Mouse (Mus musculus) stomach, embryonic 15.5 days (tissue): ENCODE data around the gene Ccl2. TPM values are rescaled to one million over a fixed set of nuclear protein-coding genes. Genes with fewer than 3 reads are reported as not detected.

ENCODE experiments used
- ATAC-seq: fragments of 200-750 bp; cut with Nextera tagmentation; 2 replicates; pipeline ENCODE4 v1.8.0; 2017; ENCODE audit warnings: low read depth, moderate number of reproducible peaks, moderate TSS enrichment; ENCODE audit not compliant: insufficient read depth, low FRiP score
- H3K27ac ChIP-seq: fragments of 300-500 bp; sonication (generic); 2 replicates; pipeline ENCODE4 v1.5.1; 2015; ENCODE audit warnings: mild to moderate bottlenecking, inconsistent platforms
- H3K27me3 ChIP-seq: fragments of 300-500 bp; sonication (generic); replicated peaks from 2 replicates; pipeline ENCODE4 v1.6.1; 2015; ENCODE audit warnings: inconsistent platforms
- H3K36me3 ChIP-seq: fragments of 300-500 bp; sonication (generic); 2 replicates; pipeline ENCODE4 v1.6.1; 2015; ENCODE audit warnings: inconsistent platforms
- H3K4me1 ChIP-seq: fragments of 300-500 bp; sonication (generic); 2 replicates; pipeline ENCODE4 v1.6.1; 2015; ENCODE audit warnings: inconsistent platforms
- H3K4me2 ChIP-seq: fragments of 300-500 bp; sonication (generic); 2 replicates; pipeline ENCODE4 v1.6.1; 2015; ENCODE audit warnings: mild to moderate bottlenecking, inconsistent platforms
- H3K4me3 ChIP-seq: fragments of 300-500 bp; sonication (generic); replicated peaks from 2 replicates; pipeline ENCODE4 v1.5.1; 2015; ENCODE audit warnings: inconsistent platforms
- H3K9ac ChIP-seq: fragments of 300-500 bp; sonication (generic); 2 replicates; pipeline ENCODE4 v1.6.1; 2015; ENCODE audit warnings: inconsistent platforms
- H3K9me3 ChIP-seq: fragments of 300-500 bp; sonication (generic); 2 replicates; pipeline ENCODE4 v1.6.1; 2016; ENCODE audit warnings: inconsistent platforms
- WGBS: fragments of 180-500 bp; shearing (Covaris S2); methylation state at CpG from one replicate; pipeline ENCODE4 v1.1.7; 2015; 5-methylcytosine and 5-hydroxymethylcytosine counted together
- polyA plus RNA-seq: library from polyadenylated mRNA; unstranded; fragments of >200 nt; fragmentation: Nextera tagmentation; extraction: Ambion mirVana; gene quantifications from 2 replicates; pipeline ENCODE4 v1.2.1, GENCODE M21; 2015

Gene Ccl2
- 5.8 and 7.6 TPM in 2 replicates for polyA plus RNA-seq

- Histone ChIP-seq H3K27ac (peak within 1 kb of the TSS; percentile 11; the same call in 1 of the 2 replicates), H3K27me3 (no peaks in the 10 kb centered on the region), H3K4me3 (no peak within 1 kb of the TSS), H3K4me2 (no peak within 1 kb of the TSS), H3K4me1 (peaks cover 3% of the 10 kb centered on the region; the same call in 1 of the 2 replicates), H3K36me3 (no peaks in the 10 kb centered on the region), H3K9me3 (no peaks in the 10 kb centered on the region), H3K9ac (no peak within 1 kb of the TSS)
- WGBS, result 34% methylated on average over 5 of the region's 5 CpGs
- ATAC-seq, result 0 out of 2 replicates have a peak, but pooled peaks have one; percentile 63
Measured at GRCm38 (mm10) chr11:82035356-82035755, at the start of gene Ccl2. Gene Ccl2 (plus strand): TSS chr11:82035571.

GRCm38 (mm10) chr11:81996172-81996841 is 39.1 kb upstream of the Ccl2 start:
- no peak for ATAC-seq
- no peaks in the 10 kb centered on the region for H3K36me3 ChIP-seq
- H3K27ac ChIP-seq, result no peak overlapping the region
- no peaks in the 10 kb centered on the region for H3K4me1 ChIP-seq
- no peaks in the 10 kb centered on the region for H3K9me3 ChIP-seq
- no peak overlapping the region for H3K4me2 ChIP-seq
- no peaks in the 10 kb centered on the region for H3K27me3 ChIP-seq
- H3K4me3 ChIP-seq, result no peak overlapping the region
- no peak overlapping the region for H3K9ac ChIP-seq
- 69% methylated on average over 10 of the region's 10 CpGs for WGBS

GRCm38 (mm10) chr11:81997085-81997484 is 38.3 kb upstream of the Ccl2 start:
- Histone ChIP-seq H3K4me1 (no peaks in the 10 kb centered on the region), H3K27ac (no peak overlapping the region), H3K36me3 (no peaks in the 10 kb centered on the region), H3K9ac (no peak overlapping the region), H3K4me3 (no peak overlapping the region), H3K27me3 (no peaks in the 10 kb centered on the region), H3K4me2 (no peak overlapping the region), H3K9me3 (no peaks in the 10 kb centered on the region)
- 81% methylated on average over 5 of the region's 5 CpGs for WGBS
- ATAC-seq, result no peak

- H3K9me3 ChIP-seq, result no peaks in the 10 kb centered on the region
- ATAC-seq, result no peak
Measured at GRCm38 (mm10) chr11:81998646-81999045, 36.7 kb upstream of the Ccl2 start.

DNA sequence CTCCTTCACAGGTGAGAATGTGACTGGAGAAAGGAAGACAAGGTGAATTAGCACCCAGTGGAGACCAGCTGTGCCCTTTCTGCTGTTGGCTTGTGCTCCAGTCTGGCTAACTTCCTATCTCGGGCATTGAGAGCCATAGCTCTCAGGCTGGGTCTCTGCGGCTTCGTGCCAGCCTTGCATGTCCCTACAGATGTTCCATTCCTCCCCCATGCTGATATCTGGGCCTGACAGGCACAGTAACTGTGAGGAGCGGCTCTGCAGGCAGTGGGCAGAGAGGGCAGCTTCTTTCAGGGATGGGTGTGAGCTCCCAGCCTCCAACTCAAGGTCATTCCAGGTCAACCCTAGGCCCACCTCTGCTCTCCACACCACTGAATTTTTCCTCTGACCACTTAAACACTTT is 35.9 kb upstream of the Ccl2 start:
- Histone ChIP-seq H3K9me3 (no peaks in the 10 kb centered on the region), H3K9ac (no peak overlapping the region), H3K27me3 (no peaks in the 10 kb centered on the region), H3K4me3 (no peak overlapping the region), H3K27ac (no peak overlapping the region), H3K4me2 (no peak overlapping the region), H3K4me1 (no peaks in the 10 kb centered on the region), H3K36me3 (no peaks in the 10 kb centered on the region)
- no peak for ATAC-seq
- 76% methylated on average over 4 of the region's 4 CpGs for WGBS

More at GRCm38 (mm10) chr11:81998646-81999045, 36.7 kb upstream of the Ccl2 start:
- Histone ChIP-seq H3K4me3 (no peak overlapping the region), H3K27me3 (no peaks in the 10 kb centered on the region), H3K4me1 (no peaks in the 10 kb centered on the region), H3K36me3 (no peaks in the 10 kb centered on the region), H3K9ac (no peak overlapping the region), H3K27ac (no peak overlapping the region), H3K4me2 (no peak overlapping the region)
- WGBS, result 88% methylated on average over 3 of the region's 3 CpGs

- Histone ChIP-seq H3K27me3 (no peaks in the 10 kb centered on the region), H3K4me2 (no peak overlapping the region), H3K9ac (no peak overlapping the region), H3K9me3 (no peaks in the 10 kb centered on the region), H3K4me3 (no peak overlapping the region), H3K27ac (no peak overlapping the region), H3K36me3 (no peaks in the 10 kb centered on the region), H3K4me1 (no peaks in the 10 kb centered on the region)
- WGBS, result 63% methylated on average over 5 of the region's 5 CpGs
- no peak for ATAC-seq
Measured at GRCm38 (mm10) chr11:82000581-82000980, 34.8 kb upstream of the Ccl2 start.

DNA sequence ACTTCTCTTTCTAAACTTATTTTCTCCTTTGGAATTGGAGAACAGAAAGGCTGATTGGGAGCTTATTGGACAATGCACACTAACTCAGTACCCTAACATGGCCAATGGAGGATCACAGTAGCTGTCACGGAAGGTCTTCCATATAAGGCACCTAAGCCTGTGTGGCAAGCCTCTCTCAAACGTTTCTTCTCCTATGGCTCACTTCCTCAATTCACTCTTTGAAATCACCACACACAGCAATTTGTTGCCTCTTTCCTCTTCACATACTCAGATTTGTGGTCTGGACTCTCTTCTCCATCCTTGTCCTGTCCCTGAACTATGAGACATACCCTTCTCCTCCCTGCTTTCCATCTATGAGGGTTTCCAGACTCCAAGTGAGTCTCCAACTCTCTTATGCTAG is 30.6 kb upstream of the Ccl2 start:
- H3K9me3 ChIP-seq, result no peaks in the 10 kb centered on the region
- no peaks in the 10 kb centered on the region for H3K4me1 ChIP-seq
- no peak overlapping the region for H3K27ac ChIP-seq
- no peak for ATAC-seq
- H3K36me3 ChIP-seq, result no peaks in the 10 kb centered on the region
- WGBS, result 58% methylated on average over 2 of the region's 2 CpGs
- no peak overlapping the region for H3K4me3 ChIP-seq
- no peak overlapping the region for H3K4me2 ChIP-seq
- no peaks in the 10 kb centered on the region for H3K27me3 ChIP-seq
- no peak overlapping the region for H3K9ac ChIP-seq

DNA sequence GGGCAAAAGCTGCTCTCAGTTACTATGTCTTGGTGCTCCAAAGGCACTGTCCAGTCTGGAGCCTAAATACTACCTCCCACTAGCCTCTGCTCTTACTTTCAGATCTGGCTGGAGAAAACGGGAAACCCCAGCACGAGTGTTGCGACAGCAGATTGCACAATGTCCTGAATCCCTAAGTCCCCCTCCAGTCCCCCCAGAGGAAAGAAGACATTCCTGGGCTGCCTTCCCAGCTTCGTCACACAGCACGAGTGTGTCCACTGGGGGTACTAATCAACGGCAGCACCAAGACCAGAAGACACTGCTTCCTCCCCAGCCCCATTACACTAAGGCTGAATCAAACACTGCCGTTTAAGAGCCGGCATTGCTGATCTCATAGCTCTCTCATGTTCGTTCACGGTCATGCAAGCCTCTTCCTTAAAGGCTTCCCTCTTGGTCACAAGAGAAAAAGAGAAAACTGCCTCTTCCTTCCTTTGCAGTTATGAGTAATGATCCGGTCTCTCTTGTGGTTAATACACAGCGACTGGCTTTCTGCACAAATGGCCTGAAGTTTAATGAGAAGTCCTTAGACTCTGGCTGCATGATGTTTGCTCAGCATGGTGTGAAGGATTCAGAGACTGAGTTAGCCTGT is 28.5 kb upstream of the Ccl2 start:
- Histone ChIP-seq H3K4me1 (no peaks in the 10 kb centered on the region), H3K4me2 (no peak overlapping the region), H3K9ac (no peak overlapping the region), H3K36me3 (no peaks in the 10 kb centered on the region), H3K27ac (peak overlapping the region; percentile 17; the same call in 1 of the 2 replicates), H3K4me3 (no peak overlapping the region), H3K9me3 (no peaks in the 10 kb centered on the region), H3K27me3 (no peaks in the 10 kb centered on the region)
- WGBS, result 39% methylated on average over 12 of the region's 12 CpGs
- no peak for ATAC-seq

DNA sequence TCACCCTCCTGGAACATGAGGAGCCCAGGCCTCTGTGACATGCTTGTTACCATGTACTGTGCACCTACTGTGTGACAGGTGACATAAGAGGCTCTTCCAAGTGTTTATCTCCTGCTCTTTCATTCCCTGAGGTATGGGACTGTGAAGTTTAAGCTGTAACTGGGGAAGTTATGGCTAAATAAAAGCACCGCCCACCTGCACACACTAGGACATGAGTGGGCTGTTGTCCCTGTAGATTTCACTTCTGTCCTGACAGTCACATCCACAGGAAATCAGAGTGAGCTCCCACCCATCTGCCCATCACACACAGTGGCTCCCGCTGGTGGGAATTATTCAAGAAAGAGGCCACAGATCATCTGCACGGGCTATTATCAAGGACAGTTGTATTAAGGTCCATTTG is 25.3 kb upstream of the Ccl2 start:
- H3K4me1 ChIP-seq, result no peaks in the 10 kb centered on the region
- 90% methylated on average over 3 of the region's 3 CpGs for WGBS
- no peak overlapping the region for H3K4me2 ChIP-seq
- no peak for ATAC-seq
- no peak overlapping the region for H3K9ac ChIP-seq
- no peaks in the 10 kb centered on the region for H3K9me3 ChIP-seq
- H3K36me3 ChIP-seq, result no peaks in the 10 kb centered on the region
- H3K27ac ChIP-seq, result no peak overlapping the region
- H3K27me3 ChIP-seq, result no peaks in the 10 kb centered on the region
- no peak overlapping the region for H3K4me3 ChIP-seq

- Histone ChIP-seq H3K4me3 (no peak overlapping the region), H3K4me1 (no peaks in the 10 kb centered on the region), H3K9ac (no peak overlapping the region), H3K9me3 (no peaks in the 10 kb centered on the region), H3K36me3 (no peaks in the 10 kb centered on the region), H3K4me2 (no peak overlapping the region), H3K27ac (no peak overlapping the region), H3K27me3 (no peaks in the 10 kb centered on the region)
- no peak for ATAC-seq
- WGBS, result 56% methylated on average over 8 of the region's 8 CpGs
Measured at GRCm38 (mm10) chr11:82011411-82012193, 23.8 kb upstream of the Ccl2 start.

GRCm38 (mm10) chr11:82013756-82014155 is 21.6 kb upstream of the Ccl2 start:
- ATAC-seq, result no peak
- no peak overlapping the region for H3K4me3 ChIP-seq

DNA sequence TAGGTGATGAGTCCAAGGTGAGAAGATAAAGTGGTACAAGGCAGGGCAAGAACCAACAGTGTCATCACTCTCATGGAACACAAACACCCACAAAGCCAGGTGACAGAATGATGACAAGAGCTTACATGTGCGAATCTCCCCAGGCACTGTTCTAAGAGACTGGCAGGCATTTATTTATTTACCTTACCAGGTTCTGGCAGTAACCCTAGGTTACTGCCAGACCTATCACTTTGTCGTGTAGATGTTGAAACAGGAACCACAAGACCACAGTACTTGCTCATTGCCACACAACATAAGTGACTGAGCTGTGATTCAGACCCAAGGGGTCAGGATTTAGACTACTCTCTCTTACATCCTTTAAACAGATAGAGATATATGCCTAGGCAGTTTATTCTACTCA is 20.3 kb upstream of the Ccl2 start:
- Histone ChIP-seq H3K9me3 (no peaks in the 10 kb centered on the region), H3K4me3 (no peak overlapping the region), H3K9ac (no peak overlapping the region), H3K27ac (no peak overlapping the region), H3K36me3 (no peaks in the 10 kb centered on the region), H3K27me3 (no peaks in the 10 kb centered on the region), H3K4me2 (no peak overlapping the region), H3K4me1 (no peaks in the 10 kb centered on the region)
- no peak for ATAC-seq
- 52% methylated on average over 2 of the region's 2 CpGs for WGBS

More at GRCm38 (mm10) chr11:82013756-82014155, 21.6 kb upstream of the Ccl2 start:
- Histone ChIP-seq H3K9ac (no peak overlapping the region), H3K27me3 (no peaks in the 10 kb centered on the region), H3K36me3 (no peaks in the 10 kb centered on the region), H3K4me2 (no peak overlapping the region), H3K9me3 (no peaks in the 10 kb centered on the region), H3K4me1 (no peaks in the 10 kb centered on the region), H3K27ac (no peak overlapping the region)
- 12% methylated on average over 1 of the region's 1 CpGs for WGBS
